Mouse (Mus musculus) right cerebral cortex, postnatal 25 days (tissue): ENCODE data around the gene Pdzd7.
A peak's percentile ranks its signal among the peaks of the same experiment; 100 is the strongest.

Experiments used
- DNase-seq: peaks from one replicate; pipeline ENCODE4 v3.0.0; 2022

Gene Pdzd7

DNA sequence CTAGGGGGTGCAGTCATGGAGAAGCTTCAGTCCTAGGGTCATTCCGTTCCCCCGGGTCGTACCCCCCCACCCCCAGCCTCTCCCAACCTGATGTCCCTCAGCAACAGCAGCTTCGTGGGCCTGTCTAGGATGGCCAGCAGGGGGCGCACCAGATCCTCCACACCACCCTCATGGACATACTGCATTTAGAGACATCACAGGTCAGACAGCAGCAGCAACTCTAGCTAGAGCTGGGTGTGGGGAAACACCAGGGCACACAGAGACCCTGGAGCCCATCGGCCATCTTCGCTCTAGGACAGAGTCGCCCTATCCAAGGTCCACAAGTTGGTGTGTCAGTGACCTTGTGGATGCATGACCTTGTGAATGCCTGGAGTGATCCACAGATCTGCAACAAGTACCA, 15.4 kb downstream of the Pdzd7 start:
- DNase-seq, result no peak

DNA sequence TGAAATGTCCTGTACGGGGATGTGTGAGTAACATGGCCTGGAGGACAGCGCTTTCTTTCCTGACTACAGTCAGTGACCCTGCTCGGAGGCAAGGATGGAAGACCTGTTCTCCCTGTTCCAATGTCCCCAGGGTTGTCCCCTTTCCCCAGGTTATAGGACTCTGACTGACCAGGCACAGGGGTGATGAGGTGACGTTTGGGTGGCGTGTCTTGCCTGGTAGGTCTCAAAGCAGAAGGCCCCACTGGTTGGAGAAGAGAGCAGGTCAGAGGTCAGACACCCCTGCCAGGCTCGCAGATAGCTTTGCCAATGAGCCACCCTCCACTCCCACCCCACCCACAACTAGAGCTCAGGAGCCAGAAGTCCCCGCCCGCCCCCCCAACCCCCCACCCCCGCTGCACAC, 15.9 kb downstream of the Pdzd7 start:
- DNase-seq, result no peak

DNA sequence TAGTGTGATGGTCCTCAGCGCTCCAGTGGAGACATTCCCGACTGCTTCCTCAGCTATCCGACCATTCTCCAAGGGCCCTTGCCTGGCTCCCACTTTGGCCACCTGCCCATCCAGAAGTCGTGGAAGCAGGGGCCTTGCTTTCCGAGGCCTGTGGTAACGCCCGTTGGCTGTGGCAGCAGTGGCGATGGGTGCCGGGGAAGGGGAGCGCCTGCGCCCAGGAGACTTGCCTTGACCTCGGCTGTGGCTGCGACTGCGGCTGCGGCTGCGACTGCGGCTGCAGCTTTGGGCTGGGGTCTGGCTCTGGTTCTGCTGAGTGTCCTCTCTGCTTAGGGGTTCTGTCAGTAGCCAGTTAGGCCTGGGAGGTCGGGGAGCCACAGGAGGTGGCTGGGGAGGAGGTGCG, 16.8 kb downstream of the Pdzd7 start:
- DNase-seq, result no peak

DNA sequence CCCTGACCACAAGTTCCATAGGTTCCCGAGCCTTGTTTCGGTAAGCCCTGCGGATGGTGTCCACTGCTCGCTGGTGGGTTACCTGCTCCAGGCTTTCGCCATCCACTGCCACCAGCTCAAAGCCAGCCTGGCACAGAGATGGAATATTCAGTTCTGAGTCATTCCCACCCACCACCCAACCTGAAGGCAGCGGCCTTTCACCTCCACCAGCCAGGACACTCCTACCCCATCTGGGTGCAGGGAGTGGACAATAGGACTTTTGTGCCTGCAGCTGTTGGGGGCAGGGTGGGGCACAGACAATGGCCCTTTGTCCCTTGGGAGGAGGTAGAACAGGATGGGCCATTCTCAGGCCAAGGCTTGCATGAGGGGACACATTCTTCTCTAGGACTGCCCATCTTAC, 17.7 kb downstream of the Pdzd7 start:
- DNase-seq, result no peak

DNA sequence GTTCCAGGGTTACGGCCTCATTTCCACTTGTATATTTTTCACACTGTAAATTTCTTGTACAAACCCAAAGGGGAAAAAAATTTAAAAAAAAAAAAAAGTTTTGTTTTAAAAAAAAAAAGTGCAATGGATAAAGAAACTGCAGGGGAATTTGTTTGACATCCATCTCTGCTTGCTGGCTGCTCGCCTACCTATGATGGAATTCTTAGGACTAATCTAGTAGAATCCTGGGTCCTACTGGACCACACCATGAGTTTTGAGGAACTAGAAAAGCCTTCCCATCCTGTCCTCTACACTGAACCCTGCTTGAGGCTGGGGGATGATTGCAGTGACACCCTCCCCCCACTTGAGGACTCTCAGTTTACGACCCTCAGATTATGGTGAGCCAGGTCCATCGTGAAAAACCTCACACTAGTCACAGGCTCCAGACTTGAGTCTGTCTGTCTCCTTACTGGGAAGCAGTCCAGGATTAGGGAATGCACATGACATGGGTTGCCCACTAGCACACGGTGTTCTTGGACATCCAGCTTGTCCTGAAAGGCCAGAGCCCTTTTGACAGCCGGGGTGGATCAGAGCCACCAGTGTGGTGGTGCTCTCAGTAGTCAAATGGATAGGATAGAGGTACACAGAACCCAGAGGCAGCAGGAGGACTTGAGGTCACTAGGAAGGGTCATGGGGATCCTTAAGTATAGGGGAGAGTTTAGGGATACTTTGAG, 18.4 kb downstream of the Pdzd7 start:
- DNase-seq, result no peak

DNA sequence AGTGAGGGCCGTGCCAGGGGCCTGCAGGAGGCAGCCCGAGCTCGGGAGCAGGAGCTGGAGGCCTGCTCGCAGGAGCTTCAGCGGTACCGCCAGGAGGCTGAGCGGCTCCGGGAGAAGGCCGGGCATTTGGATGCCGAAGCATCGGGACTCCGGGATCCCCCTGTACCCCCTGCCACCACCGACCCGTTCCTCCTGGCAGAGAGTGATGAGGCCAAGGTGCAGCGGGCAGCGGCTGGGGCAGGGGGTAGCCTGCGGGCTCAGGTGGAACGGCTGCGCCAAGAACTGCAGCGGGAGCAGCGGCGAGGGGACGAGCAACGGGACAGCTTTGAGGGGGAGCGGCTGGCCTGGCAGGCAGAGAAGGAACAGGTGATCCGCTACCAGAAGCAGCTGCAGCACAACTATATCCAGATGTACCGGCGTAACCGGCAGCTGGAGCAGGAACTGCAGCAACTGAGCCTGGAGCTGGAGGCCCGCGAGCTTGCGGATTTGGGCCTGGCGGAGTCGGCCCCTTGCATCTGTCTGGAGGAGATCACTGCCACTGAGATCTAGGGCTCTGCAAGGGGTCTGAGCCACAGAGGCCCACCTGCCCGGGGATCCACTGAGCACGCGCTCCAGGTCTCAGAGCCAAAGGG, 19.5 kb downstream of the Pdzd7 start:
- no peak for DNase-seq

DNA sequence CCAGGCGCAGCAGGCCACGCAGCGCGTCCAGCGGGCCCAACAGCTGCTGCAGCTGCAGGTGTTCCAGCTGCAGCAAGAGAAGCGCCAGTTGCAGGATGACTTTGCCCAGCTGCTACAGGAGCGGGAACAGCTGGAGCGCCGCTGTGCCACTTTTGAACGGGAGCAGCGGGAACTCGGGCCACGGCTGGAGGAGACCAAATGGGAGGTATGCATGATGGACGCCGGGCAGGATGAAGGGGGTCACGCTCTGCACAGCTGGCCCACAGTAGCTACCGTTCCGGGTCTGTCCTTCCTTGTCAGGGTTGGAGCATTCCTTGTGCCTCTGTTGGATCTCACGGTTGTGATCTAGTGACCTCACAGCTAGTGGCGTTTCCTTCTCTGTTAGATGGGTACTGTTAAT, 20.7 kb downstream of the Pdzd7 start:
- no peak for DNase-seq

DNA sequence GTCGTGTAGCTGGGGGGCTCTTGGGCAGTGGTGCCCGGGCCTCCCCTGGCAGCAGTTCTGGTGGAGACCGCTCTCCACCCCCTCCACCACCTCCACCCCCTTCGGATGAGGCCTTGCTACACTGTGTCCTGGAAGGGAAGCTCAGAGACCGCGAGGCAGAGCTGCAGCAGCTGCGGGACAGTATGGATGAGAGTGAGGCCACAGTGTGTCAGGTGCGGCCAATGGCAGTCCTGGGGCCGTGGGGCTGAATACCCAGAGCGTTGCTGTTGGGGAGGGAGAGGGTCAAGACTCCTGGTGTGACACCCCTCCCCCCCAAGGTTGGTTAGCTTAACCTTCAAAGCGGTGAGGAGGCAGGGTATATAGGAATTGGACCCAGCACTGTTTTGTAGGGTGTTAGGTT, 21.5 kb downstream of the Pdzd7 start:
- DNase-seq, result no peak

DNA sequence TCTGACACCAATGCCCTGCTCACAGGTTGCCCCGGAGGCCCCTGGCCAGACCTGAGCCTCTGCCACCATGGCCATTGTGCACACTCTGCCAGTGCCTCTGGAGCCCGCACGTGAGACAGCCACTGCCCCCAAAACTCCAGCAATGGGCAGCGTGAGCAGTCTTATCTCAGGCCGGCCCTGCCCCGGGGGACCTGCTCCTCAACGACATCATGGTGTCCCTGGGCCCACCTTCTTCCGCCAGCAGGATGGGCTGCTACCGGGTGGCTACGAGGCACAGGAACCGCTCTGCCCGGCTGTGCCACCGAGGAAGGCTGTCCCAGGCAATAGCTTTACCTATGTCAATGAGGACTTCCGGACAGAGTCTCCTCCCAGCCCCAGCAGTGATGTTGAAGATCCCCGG, 24.2 kb downstream of the Pdzd7 start:
- no peak for DNase-seq

DNA sequence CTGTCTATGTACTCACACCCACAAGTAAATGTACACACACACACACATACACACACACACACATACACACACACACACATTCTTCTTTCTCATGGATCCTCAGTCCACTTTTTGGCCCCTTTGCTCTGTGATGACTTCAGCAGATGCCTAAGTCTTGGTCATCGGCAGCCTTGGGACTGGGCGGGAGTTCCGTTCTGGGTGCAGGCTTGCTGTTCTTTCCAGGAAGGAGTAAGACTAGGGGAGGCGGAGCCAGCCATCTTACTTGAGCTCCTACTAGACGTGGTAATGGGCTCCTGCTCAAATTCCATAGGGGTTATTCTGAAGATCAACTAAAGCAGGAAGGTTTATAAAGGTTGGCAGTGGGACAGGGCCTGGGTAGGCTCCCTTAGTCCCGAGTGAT, 25.2 kb downstream of the Pdzd7 start:
- no peak for DNase-seq

DNA sequence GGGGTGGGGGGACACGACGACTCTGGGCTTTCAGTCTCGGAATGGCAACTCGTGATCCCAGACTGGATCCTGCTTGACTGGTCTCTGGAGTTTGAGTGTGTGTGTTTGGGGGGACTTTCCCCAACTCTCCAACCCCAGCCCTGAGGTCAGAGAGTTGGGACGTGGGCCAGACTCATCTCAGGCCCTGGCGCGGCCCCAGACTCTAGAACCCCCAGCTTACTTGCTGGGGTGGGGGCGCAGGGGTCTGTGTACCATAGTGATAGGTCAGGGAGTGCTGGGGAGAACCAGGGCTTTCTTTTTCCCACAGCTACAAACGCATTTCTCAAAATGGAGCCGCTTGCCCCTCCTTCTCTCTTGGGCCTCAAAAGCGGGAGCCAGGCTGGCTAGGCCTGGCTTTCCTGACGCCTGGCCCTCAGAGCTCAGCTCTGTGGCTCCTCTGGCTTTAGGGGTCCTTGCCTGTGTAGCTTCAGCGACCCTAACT, 27.1 kb downstream of the Pdzd7 start:
- no peak for DNase-seq

DNA sequence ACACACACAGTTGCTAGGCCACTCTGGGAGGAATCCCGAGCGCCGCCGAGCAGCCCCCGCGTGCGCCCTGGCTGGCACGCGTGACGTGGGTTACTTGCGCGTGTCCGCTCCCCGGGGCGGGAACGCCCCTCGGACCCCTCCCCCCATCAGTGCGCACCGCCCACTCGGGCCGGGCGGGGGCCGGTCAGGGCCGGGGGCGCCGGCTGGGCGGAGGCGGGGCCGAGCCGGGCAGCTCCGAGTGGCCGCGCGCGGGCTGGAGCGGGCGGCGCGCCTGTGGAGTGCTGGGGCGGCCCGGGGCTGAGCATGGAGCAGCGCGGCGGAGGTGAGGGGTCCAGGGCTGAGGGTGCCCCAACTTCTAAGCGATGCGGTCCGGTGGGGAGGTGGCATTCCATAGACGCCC, 27.6 kb downstream of the Pdzd7 start:
- peak; percentile 83 for DNase-seq

DNA sequence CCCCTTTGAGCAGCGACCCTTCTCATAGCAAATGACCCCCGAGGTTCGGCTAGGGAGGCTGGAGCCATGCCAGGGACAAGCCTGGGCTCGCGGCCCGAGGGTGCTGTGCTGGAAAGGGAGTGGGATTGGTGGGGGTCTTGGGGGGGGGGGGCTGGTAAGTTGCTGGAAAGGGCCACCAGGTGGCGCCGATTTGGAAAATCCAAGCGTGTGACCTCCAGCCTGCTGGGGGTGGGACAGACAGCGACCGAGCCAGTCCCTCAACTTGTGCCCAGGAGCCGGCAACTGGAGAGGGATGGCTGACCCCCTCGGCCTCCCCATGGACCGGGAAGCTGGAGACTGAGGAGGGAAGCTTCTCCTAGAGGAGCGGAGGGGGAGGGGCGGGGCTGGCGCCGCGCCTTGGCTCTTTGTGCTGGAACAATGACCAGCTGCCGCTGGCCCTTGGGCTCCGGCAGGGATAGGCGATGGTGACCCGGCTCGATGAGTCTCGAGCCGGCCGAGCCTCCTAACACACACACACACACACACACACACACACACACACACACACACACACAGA, 28.2 kb downstream of the Pdzd7 start:
- peak; percentile 74 for DNase-seq

DNA sequence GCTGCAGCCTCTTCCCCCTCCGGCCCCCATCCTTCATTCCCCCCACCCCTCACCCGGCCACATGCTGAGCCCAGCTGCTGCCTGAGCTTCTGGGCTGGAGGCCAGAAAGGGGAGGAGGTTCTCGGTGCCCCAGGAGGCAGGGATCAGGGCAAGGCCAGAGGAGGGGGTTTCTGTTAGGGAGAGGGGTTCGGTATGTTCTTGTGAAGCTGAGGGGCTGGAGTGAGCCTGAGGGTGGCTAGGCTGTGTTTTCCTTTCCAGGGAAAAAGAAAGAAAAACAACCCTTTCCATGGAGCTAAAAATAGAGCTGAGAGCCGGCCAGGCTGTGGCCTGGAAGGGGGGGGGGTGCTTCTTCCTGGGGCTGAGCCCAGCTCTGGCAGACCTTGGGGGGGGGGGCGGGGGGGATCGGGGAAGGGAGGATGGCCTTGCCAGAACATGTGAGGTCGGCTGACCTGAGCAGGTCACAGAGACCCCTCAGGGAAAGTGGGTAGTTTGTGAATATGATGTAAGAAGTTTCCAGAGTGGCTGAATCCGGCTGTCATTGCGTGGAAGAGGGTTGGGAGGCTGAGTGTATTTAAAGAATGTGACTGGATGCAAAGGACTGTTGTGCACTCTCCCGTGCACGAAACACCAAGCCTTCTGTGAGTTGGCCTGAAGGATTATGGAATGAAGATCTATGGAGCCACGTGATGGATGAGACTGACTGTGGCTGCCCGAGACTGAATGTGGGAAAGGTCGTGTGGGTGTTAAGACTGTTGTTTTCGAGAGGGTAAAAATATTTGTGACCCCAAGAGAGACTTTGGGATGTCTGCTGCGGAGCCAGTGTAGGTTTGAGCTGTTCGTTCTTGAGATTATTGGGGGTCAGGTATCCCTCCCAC, 28.9 kb downstream of the Pdzd7 start:
- peak; percentile 55 for DNase-seq

DNA sequence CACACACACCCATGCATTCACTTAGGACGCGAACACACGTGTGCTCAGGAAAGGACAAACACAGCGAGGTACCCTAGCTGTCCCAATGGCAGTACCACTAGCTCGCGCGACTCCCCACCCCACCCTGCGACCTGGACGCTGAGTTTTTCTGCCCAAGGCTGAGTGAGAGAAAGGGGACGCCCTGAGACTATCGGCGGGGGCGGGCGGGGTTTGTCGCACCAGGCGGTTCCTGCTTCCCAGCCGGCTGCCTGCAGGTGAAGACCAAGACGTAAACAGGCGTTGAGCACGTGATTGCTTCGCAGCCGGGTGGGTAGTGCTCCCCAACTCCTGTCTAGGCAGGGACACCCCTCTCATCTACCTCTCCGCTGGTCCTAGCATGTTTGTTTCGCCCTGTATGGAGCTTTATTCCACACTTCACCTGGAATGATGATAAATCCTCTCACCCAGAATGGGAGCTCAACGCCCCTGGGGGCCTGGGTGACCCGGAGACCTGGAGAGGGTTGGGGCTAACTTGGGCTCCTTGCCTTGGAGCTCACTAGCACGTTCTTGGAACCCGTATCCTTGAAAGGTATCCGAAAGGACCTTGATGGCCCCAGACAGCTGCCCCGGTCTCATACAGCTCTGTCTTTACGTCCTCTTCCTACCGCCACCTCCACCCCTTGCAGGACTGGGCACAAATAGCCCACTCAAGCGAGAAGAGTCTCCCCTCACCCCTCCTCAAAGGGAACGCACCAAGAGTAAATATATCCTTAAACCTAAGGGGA, 29.8 kb downstream of the Pdzd7 start:
- DNase-seq, result peak; percentile 53

DNA sequence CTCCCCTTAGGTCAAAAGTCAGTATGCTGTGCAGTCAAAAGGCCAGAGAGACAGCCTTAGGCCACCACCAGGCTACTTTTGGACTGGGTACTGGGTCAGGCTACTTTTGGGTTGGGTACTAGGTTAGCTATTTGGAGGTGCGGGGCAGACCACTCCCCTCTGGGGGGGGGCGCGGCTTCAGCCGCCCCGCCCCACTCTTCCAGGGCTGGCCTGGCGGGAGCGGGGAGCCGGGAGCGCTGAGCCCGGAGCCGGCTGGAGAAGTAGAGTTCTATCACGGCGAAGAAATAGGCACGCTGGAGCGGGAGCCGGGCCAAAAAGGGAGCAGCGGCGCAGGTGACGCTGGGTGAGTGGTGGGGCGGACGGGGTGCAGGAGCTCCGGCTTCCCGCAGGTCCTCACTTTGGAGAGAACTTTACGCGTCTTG, 30.5 kb downstream of the Pdzd7 start:
- peak; percentile 40 for DNase-seq

DNA sequence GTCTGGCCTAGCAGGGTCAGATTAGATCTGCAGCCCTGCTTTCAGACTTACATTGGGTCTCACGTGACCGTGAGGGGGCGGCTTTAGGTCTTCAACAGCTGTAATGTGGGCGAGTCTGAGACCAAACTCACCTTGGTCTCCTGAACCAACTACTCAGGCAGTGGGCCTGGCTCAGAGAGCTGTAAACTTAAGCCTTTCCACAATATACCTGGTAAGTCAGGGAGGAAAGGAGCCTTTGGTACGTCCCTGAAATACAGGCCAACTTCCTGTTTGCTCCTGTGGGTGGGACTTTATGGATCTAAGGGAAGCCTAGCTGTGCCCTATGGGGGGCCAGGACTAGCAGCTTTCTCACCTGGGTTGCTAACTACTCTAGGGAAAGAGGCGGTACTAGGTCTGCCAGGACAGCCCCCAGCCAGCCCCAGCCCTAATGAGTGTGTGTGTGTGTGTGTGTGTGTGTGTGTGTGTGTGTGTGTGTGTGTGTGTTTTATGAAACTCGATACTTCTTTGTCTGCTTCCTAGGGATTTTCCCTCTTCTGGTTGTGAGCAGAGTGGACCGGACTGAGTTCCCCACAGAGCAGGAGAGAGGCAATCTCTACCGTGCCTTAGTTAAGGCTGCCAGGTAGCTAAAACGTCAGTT, 31.1 kb downstream of the Pdzd7 start, which contains the start of gene Lzts2:
Lzts2 (plus strand) TSS at position 80 of the 637 bp plus-strand sequence.
- no peak for DNase-seq

DNA sequence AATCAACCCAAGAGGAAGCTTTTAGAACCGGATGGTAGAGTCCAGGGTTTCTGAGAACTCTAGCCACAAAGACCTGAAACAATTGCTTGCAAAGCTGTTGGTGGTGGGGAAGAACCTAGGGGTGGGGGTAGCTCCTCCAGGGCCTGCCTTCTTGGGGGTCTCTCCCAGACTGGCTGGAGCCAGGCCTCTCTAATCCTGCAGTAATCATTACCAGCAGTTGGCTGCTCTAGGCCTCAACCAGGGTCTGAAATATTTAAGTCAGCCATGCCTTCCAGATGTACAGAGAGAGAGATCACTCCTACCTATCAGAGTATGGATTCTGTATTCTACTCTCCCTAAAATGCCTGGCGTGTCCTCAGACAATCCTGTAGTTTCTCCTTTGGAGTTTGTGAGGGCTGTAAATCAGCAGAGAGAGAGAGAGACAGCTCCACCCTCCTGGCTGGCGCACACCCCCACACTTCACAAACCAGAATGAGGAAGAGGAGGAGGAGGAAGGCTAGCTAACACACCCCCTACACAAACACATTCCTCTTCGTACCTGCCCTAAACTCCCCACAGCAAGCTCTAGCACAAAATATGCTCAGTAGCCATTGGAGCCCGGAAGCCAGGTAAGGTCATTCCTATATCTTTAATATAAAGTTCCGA, 31.8 kb downstream of the Pdzd7 start:
- no peak for DNase-seq

DNA sequence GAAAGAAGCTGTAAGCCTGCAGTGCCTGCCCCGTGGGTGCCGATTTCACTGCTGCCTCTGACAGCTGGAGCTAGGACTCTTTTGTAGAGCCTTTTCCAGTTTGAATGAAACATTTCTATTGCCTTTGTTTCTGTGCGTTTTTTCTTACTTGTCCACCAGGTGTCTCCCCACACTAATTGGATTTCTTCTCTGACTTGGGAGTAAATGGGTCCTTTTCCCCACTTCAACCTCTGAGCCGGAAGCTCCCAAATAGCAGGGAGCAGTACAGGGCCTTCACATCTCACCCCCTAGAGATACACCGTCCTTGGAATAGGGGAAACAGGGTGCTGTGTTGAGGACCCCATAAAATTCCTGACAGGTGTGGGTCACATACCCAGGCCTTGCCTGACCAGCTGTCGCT, 32.9 kb downstream of the Pdzd7 start:
- DNase-seq, result no peak

DNA sequence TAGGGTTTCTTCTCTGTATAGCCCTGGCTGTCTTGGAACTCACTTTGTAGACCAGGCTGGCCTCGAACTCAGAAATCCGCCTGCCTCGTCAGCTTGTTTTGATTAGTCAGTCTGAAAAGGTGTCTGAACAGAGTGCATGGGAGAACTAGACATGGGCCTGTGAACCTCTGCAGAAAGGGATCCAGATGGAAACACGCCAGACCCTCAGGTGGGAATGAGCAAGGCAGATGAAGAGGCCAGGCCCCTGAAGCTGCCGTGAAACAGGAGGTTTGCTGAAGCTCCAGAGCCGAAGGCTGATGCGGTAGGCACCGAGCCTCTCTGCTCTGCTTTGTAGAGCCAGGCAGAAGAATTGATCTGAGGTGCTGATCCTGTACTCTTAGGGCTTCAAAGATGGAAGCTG, 33.3 kb downstream of the Pdzd7 start:
- no peak for DNase-seq

DNA sequence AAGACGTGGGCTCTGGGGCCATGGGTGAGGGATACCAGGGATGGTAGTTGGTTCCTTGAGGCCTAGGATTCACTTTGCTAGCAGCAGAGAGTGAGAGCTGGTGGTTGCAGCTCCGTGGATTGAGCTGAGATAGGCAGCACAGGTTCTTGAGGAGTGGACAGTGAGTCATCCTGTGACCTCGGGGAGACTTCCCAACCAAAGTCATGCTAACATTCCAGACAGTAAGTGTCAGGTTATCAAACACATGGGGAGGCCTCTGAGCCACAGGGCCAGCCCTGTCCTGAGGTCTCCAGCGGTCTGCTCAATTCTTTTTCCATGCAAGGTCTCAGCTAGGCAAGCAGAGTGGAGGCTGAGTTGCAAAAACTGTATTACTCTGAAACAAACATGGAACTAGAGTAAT, 34.9 kb downstream of the Pdzd7 start:
- DNase-seq, result no peak
